Mouse (Mus musculus): ENCODE measurements around the gene Bhmt2.

GRCm38 (mm10) chr13:93653382-93653781, 20.7 kb downstream of the Bhmt2 start:
- TF ChIP-seq CTCF (IDR thresholded peaks at IDR 0.05; ENCODE audit: borderline replicate concordance, control insufficient read depth, extremely low read depth, insufficient read depth, low read length, poor library complexity) (no peak), POLR2A (IDR thresholded peaks at IDR 0.05; ENCODE audit: control insufficient read depth, extremely low read depth, insufficient read depth, low read length, poor library complexity) (no peak)
